ENCODE assay signal across 31 mouse cellular contexts in genomic region chr2:52884082-52884481, GRCm38 (mm10). TPM values are rescaled to one million over a fixed set of nuclear protein-coding genes. Genes with fewer than 3 reads are reported as not detected.
DNase-seq lines count a peak whose midpoint lies in the region; ATAC-seq and TF ChIP-seq lines count a peak whose summit lies in the region.
"Had no signal": no experiment of that assay in that cellular context is flagged by ENCODE, and none has a peak within 500 bp of the region (broad histone marks: within the 10 kb centered on the region; RNA-seq: fewer than 3 reads in every experiment).

No protein-coding gene starts in this region.

- no peaks in the 10 kb centered on the region for H3K9me3 ChIP-seq in embryonic facial prominence, embryonic 14.5 days (ENCODE audit: control insufficient read depth, low read length)
- H3K9me3 ChIP-seq in embryonic facial prominence, embryonic 10.5 days, result no peaks in the 10 kb centered on the region
- no peaks in the 10 kb centered on the region for H3K9me3 ChIP-seq in kidney, postnatal 0 days (replicated peaks; ENCODE audit: low read length)
- H3K9me3 ChIP-seq: G1E; heart, embryonic 10.5 days; heart, embryonic 15.5 days; hindbrain, embryonic 12.5 days; intestine, embryonic 15.5 days; limb, embryonic 15.5 days; liver, embryonic 15.5 days; midbrain, embryonic 10.5 days; midbrain, embryonic 15.5 days; stomach, embryonic 15.5 days had no signal

- no peak overlapping the region for H3K4me3 ChIP-seq in embryonic facial prominence, embryonic 14.5 days (ENCODE audit: low read depth, low read length)
- H3K4me3 ChIP-seq in embryonic facial prominence, embryonic 10.5 days, result no peak overlapping the region
- H3K4me3 ChIP-seq in kidney, postnatal 0 days (replicated peaks; ENCODE audit: low read depth, low read length), result no peak overlapping the region
- H3K4me3 ChIP-seq: erythroblast, embryonic 14.5 days; heart, embryonic 10.5 days; heart, embryonic 15.5 days; hindbrain, embryonic 12.5 days; intestine, embryonic 15.5 days; limb, embryonic 15.5 days; liver, embryonic 15.5 days; midbrain, embryonic 10.5 days; midbrain, embryonic 15.5 days; stomach, embryonic 15.5 days had no signal

- no peak overlapping the region for H3K9ac ChIP-seq in embryonic facial prominence, embryonic 14.5 days (ENCODE audit: low read depth, low read length)
- no peak overlapping the region for H3K9ac ChIP-seq in kidney, postnatal 0 days (ENCODE audit: low read depth, low read length)
- H3K9ac ChIP-seq: forebrain, postnatal 0 days; heart, embryonic 15.5 days; hindbrain, embryonic 12.5 days; intestine, embryonic 15.5 days; limb, embryonic 15.5 days; liver, embryonic 15.5 days; lung, embryonic 14.5 days; midbrain, embryonic 15.5 days; stomach, embryonic 15.5 days had no signal

- H3K4me1 ChIP-seq in embryonic facial prominence, embryonic 14.5 days (ENCODE audit: control insufficient read depth, insufficient read depth, low read length), result peaks cover 35% of the 10 kb centered on the region
- peaks cover 26% of the 10 kb centered on the region for H3K4me1 ChIP-seq in embryonic facial prominence, embryonic 10.5 days
- H3K4me1 ChIP-seq in kidney, postnatal 0 days (replicated peaks; ENCODE audit: insufficient read depth, low read length), result 0 out of 2 replicates have a peak, but pooled peaks cover 10% of the 10 kb centered on the region
- H3K4me1 ChIP-seq: heart, embryonic 15.5 days; intestine, embryonic 15.5 days; liver, embryonic 15.5 days; stomach, embryonic 15.5 days had no signal

- no peak overlapping the region for H3K4me2 ChIP-seq in embryonic facial prominence, embryonic 14.5 days (ENCODE audit: low read depth, low read length)
- H3K4me2 ChIP-seq in kidney, postnatal 0 days (ENCODE audit: low read length), result no peak overlapping the region
- H3K4me2 ChIP-seq: heart, embryonic 15.5 days; hindbrain, embryonic 12.5 days; intestine, embryonic 15.5 days; limb, embryonic 15.5 days; liver, embryonic 15.5 days; lung, embryonic 14.5 days; midbrain, embryonic 15.5 days; stomach, embryonic 15.5 days had no signal

- peak; percentile 47 for DNase-seq in embryonic facial prominence, embryonic 14.5 days (ENCODE audit: low spot score)
- no peak for DNase-seq in embryonic facial prominence, embryonic 10.5 days (ENCODE audit: low spot score)
- peak; percentile 55 for DNase-seq in kidney, postnatal 0 days (ENCODE audit: low spot score)
- no peak for DNase-seq in kidney, adult 8-10 months
- DNase-seq in adipocyte (ENCODE audit: low spot score), result peak; percentile 42
- no peak for DNase-seq in embryo, embryonic 9.5 days (ENCODE audit: extremely low spot score)
- DNase-seq in right cerebral cortex, postnatal 4 days, result no peak
- DNase-seq: adrenal gland, postnatal 14 days; cerebellum, adult 18-20 months; cerebellum, postnatal 10 days; forebrain, postnatal 0 days; gastrocnemius, postnatal 10 days; heart, postnatal 36 days; kidney, adult 2 months; kidney, postnatal 10 days; lung, embryonic 14.5 days; lung, postnatal 14 days had no signal

- no peak overlapping the region for H3K27ac ChIP-seq in embryonic facial prominence, embryonic 14.5 days (replicated peaks; ENCODE audit: low read depth, low read length)
- no peak overlapping the region for H3K27ac ChIP-seq in embryonic facial prominence, embryonic 10.5 days (replicated peaks)
- no peak overlapping the region for H3K27ac ChIP-seq in kidney, postnatal 0 days
- H3K27ac ChIP-seq: heart, embryonic 10.5 days; heart, embryonic 15.5 days; hindbrain, embryonic 12.5 days; hindbrain, postnatal 0 days; intestine, embryonic 15.5 days; liver, embryonic 15.5 days; midbrain, embryonic 10.5 days; midbrain, embryonic 15.5 days; stomach, embryonic 15.5 days had no signal

- 49% methylated on average over 4 of the region's 4 CpGs for WGBS in embryonic facial prominence, embryonic 14.5 days
- 84% methylated on average over 4 of the region's 4 CpGs for WGBS in embryonic facial prominence, embryonic 10.5 days
- WGBS in kidney, postnatal 0 days, result 38% methylated on average over 4 of the region's 4 CpGs

- H3K27me3 ChIP-seq in embryonic facial prominence, embryonic 14.5 days (replicated peaks; ENCODE audit: control insufficient read depth, insufficient read depth, low read length), result no peaks in the 10 kb centered on the region
- no peaks in the 10 kb centered on the region for H3K27me3 ChIP-seq in embryonic facial prominence, embryonic 10.5 days (replicated peaks; ENCODE audit: low read depth, poor library complexity, severe bottlenecking)
- no peaks in the 10 kb centered on the region for H3K27me3 ChIP-seq in kidney, postnatal 0 days (ENCODE audit: insufficient read depth, low read length)
- H3K27me3 ChIP-seq: heart, embryonic 15.5 days; hindbrain, embryonic 12.5 days; intestine, embryonic 15.5 days; limb, embryonic 15.5 days; liver, embryonic 15.5 days; midbrain, embryonic 15.5 days; Patski; stomach, embryonic 15.5 days had no signal

- no peaks in the 10 kb centered on the region for H3K36me3 ChIP-seq in embryonic facial prominence, embryonic 14.5 days (ENCODE audit: control insufficient read depth, insufficient read depth, low read length)
- H3K36me3 ChIP-seq in embryonic facial prominence, embryonic 10.5 days (replicated peaks), result 0 out of 2 replicates have a peak, but pooled peaks cover 4% of the 10 kb centered on the region
- H3K36me3 ChIP-seq in kidney, postnatal 0 days (ENCODE audit: insufficient read depth, low read length), result no peaks in the 10 kb centered on the region
- H3K36me3 ChIP-seq: G1E; heart, embryonic 10.5 days; heart, embryonic 15.5 days; hindbrain, embryonic 12.5 days; intestine, embryonic 15.5 days; limb, embryonic 15.5 days; liver, embryonic 15.5 days; midbrain, embryonic 15.5 days; stomach, embryonic 15.5 days had no signal

- ATAC-seq in embryonic facial prominence, embryonic 14.5 days (ENCODE audit: low read depth), result no peak
- no peak for ATAC-seq in kidney, postnatal 0 days (replicated peaks; ENCODE audit: low FRiP score, low read depth)
- peak; percentile 74 for ATAC-seq in granulocyte monocyte progenitor cell, adult 5-6 weeks (replicated peaks; ENCODE audit: poor library complexity, severe bottlenecking)
- ATAC-seq: forebrain, postnatal 0 days; hindbrain, postnatal 0 days; intestine, embryonic 15.5 days; midbrain, embryonic 15.5 days; Patski had no signal

- TF ChIP-seq CTCF in kidney, postnatal 0 days (IDR thresholded peaks at IDR 0.05; ENCODE audit: low read depth), result no peak

RNA-seq across cellular contexts. Expression of gene Fmnl2, which starts 26.4 kb away (rescaled TPM):
- polyA plus RNA-seq in embryonic facial prominence, embryonic 14.5 days (2014; fragmentation: Nextera tagmentation; extraction: Ambion mirVana), result 9.9 and 10.4 TPM in 2 replicates
- polyA plus RNA-seq in embryonic facial prominence, embryonic 10.5 days (2016; fragmentation: Nextera tagmentation; extraction: Ambion mirVana), result 6.0 and 7.3 TPM in 2 replicates
- polyA plus RNA-seq in kidney, postnatal 0 days (2015; fragmentation: Nextera tagmentation; extraction: Ambion mirVana), result 8.0 and 8.5 TPM in 2 replicates
- total RNA-seq in granulocyte monocyte progenitor cell, adult 5-6 weeks (2014; fragmentation: Nextera tagmentation), result 4.0 and 5.7 TPM in 2 replicates
- 3.8 and 4.4 TPM in 2 replicates for total RNA-seq in granulocyte monocyte progenitor cell, adult 5-6 weeks (2017)
- total RNA-seq: G1E had no signal
- polyA plus RNA-seq: erythroblast, embryonic 14.5 days; G1E had no signal

Comparison
In these comparisons a context has a peak if more than half of its experiments do, and no peak if none do; other contexts are left out.
1. DNase-seq: peak in embryonic facial prominence, embryonic 14.5 days (single experiment), kidney, postnatal 0 days (single experiment) and adipocyte (single experiment); none in embryonic facial prominence, embryonic 10.5 days (single experiment), kidney, adult 8-10 months (0 of 2), embryo, embryonic 9.5 days (single experiment) and right cerebral cortex, postnatal 4 days (single experiment).